Mouse (Mus musculus): ENCODE data around the gene Ntn3. TPM values are rescaled to one million over a fixed set of nuclear protein-coding genes. Genes with fewer than 3 reads are reported as not detected.

Ntn3 gene
- polyA plus RNA-seq, 1 experiment from 2014 or later, result 5.0 TPM

DNA sequence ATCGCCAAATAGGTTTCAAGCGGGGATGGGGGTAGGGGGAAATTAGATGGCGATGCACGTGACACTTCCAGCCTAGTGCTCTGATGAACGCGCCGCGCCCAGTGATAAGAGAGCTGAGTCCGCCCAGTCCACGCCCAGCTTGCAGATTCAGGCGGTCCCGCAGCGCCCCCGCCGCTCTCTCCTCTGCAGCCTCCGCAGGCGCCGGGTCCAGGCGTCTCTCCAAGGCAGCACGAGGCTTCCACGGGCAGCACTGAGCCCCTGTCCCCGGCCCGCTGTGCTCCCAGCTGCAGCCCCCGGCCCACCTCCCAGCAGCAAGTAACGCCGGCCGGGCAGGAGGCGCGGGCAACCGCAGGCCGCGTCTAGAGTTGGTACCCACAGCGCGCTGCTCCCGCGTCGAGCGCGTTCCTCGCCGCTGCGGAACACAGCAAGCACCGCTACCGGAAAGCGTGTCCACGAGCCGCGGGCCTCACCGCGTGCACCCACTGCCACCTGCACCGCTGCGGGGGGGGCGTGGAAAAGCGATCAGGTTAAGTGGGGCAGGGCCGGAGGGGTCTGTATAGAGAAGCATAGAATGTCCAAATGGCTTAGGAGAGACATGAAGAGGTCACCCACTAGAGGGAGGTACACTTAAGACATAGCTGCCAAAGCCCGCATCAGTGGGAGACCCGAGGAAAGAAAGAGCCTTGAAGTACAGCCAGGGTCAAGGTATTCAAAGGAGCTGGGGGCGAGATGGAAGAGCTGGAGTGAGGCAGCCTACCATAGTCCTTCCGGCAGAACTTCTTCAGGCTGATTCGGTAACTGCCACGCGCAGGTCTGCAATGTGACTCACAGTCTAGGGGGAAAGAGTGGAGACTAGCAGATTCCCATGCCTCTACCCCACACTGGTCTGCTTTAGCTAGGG lies 2.6 kb downstream of the Ntn3 start:
- peak; percentile 39; the same call in 1 of the 2 replicates for ATAC-seq (ENCODE audit: low read depth)
- peak overlapping the region; percentile 70 for H3K4me3 ChIP-seq (ENCODE audit: low read depth, low read length)

GRCm38 (mm10) chr17:24205908-24206361 lies 3.4 kb downstream of the Ntn3 start:
- no peaks in the 10 kb centered on the region for H3K36me3 ChIP-seq (ENCODE audit: control insufficient read depth, insufficient read depth, low read length)
- ATAC-seq (ENCODE audit: low read depth), result peak; percentile 19
- WGBS, result 3% methylated on average over 15 of the region's 15 CpGs

More for the DNA sequence above, 2.6 kb downstream of the Ntn3 start:
- Histone ChIP-seq H3K9me3 (ENCODE audit: control insufficient read depth, low read length) (no peaks in the 10 kb centered on the region), H3K4me2 (ENCODE audit: low read depth, low read length) (peak overlapping the region; percentile 92), H3K4me1 (ENCODE audit: control insufficient read depth, insufficient read depth, low read length) (peaks cover 63% of the 10 kb centered on the region), H3K36me3 (ENCODE audit: control insufficient read depth, insufficient read depth, low read length) (no peaks in the 10 kb centered on the region), H3K27me3 (ENCODE audit: control insufficient read depth, insufficient read depth, low read length) (0 out of 2 replicates have a peak, but pooled peaks cover 4% of the 10 kb centered on the region), H3K27ac (ENCODE audit: low read depth, low read length) (peak overlapping the region; percentile 72), H3K9ac (replicated peaks; ENCODE audit: low read depth, low read length) (peak overlapping the region; percentile 83)
- 4% methylated on average over 56 of the region's 62 CpGs for WGBS

GRCm38 (mm10) chr17:24205284-24205888 lies 3.9 kb downstream of the Ntn3 start, which contains the start of gene Tbc1d24:
Gene Tbc1d24 (minus strand): TSS chr17:24205562.
- Histone ChIP-seq H3K27me3 (ENCODE audit: control insufficient read depth, insufficient read depth, low read length) (0 out of 2 replicates have a peak, but pooled peaks cover 4% of the 10 kb centered on the region), H3K36me3 (ENCODE audit: control insufficient read depth, insufficient read depth, low read length) (no peaks in the 10 kb centered on the region), H3K9me3 (ENCODE audit: control insufficient read depth, low read length) (no peaks in the 10 kb centered on the region), H3K4me3 (ENCODE audit: low read depth, low read length) (peak within 1 kb of the TSS; percentile 70), H3K4me1 (ENCODE audit: control insufficient read depth, insufficient read depth, low read length) (peaks cover 55% of the 10 kb centered on the region), H3K9ac (replicated peaks; ENCODE audit: low read depth, low read length) (peak within 1 kb of the TSS; percentile 83), H3K4me2 (ENCODE audit: low read depth, low read length) (peak within 1 kb of the TSS; percentile 92), H3K27ac (ENCODE audit: low read depth, low read length) (peak within 1 kb of the TSS; percentile 72)
- ATAC-seq (ENCODE audit: low read depth), result peak; percentile 70
- WGBS, result under 1% methylated on average over 58 of the region's 65 CpGs

More at GRCm38 (mm10) chr17:24205908-24206361, 3.4 kb downstream of the Ntn3 start:
- H3K27me3 ChIP-seq (ENCODE audit: control insufficient read depth, insufficient read depth, low read length), result 0 out of 2 replicates have a peak, but pooled peaks cover 4% of the 10 kb centered on the region
- H3K9ac ChIP-seq (replicated peaks; ENCODE audit: low read depth, low read length), result peak overlapping the region; percentile 83
- H3K9me3 ChIP-seq (ENCODE audit: control insufficient read depth, low read length), result no peaks in the 10 kb centered on the region
- peak overlapping the region; percentile 72 for H3K27ac ChIP-seq (ENCODE audit: low read depth, low read length)
- peaks cover 56% of the 10 kb centered on the region for H3K4me1 ChIP-seq (ENCODE audit: control insufficient read depth, insufficient read depth, low read length)
- H3K4me3 ChIP-seq (ENCODE audit: low read depth, low read length), result peak overlapping the region; percentile 70
- peak overlapping the region; percentile 92 for H3K4me2 ChIP-seq (ENCODE audit: low read depth, low read length)

- H3K9ac ChIP-seq (replicated peaks; ENCODE audit: low read depth, low read length), result peak overlapping the region; percentile 83
- no peak for ATAC-seq (ENCODE audit: low read depth)
- 8% methylated on average over 7 of the region's 7 CpGs for WGBS
These were observed 4.5 kb downstream of the Ntn3 start for GRCm38 (mm10) chr17:24204846-24205245.

DNA sequence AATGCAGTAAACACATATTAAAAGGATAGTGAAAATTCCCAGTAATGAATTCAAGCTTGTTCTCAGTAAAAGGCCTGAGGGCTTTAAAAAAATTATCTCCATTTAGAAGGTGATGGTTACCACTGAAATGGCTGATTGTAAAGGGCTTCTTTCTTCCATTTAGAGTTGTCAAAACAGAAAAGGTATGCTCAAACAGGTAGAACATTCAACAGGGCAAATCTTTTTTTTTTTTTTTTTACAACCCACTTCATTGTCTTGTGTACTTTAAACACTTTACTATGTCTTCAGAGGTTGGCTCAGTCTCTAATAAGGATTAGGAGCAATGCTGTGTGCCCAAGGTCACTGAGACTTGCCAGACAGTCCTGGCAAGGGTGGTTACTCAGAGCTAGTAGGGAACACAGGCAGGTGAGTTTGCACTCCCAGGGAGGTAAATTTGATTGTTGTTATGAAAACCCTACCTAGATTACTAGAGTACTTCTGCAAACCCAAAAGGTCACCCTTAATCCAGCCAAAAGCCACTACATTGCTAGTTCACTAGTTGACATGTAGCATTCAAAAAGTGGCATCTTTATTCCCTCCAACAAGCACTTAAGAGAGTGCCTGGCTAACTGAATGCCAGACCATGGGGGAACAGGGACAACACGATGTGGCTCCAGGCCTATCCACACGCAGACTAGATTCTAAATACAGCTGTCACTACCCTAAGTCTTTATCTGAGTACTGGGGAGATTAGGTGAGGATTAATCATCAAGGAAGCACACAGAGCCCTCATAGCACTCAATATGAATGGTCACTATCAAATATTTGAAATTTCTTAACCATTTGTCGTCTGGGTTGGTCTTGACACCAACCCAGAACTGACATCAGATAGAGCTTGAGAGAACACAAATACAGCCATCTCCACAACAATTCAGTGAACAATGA lies 5.5 kb downstream of the Ntn3 start:
- no peaks in the 10 kb centered on the region for H3K36me3 ChIP-seq (ENCODE audit: control insufficient read depth, insufficient read depth, low read length)
- peaks cover 46% of the 10 kb centered on the region for H3K4me1 ChIP-seq (ENCODE audit: control insufficient read depth, insufficient read depth, low read length)
- 84% methylated on average over 3 of the region's 3 CpGs for WGBS
- ATAC-seq (ENCODE audit: low read depth), result no peak
- 0 out of 2 replicates have a peak, but pooled peaks cover 4% of the 10 kb centered on the region for H3K27me3 ChIP-seq (ENCODE audit: control insufficient read depth, insufficient read depth, low read length)
- H3K9me3 ChIP-seq (ENCODE audit: control insufficient read depth, low read length), result no peaks in the 10 kb centered on the region
- H3K27ac ChIP-seq (ENCODE audit: low read depth, low read length), result no peak overlapping the region
- peak overlapping the region; percentile 70; the same call in 1 of the 2 replicates for H3K4me3 ChIP-seq (ENCODE audit: low read depth, low read length)
- H3K4me2 ChIP-seq (ENCODE audit: low read depth, low read length), result peak overlapping the region; percentile 92
- peak overlapping the region; percentile 83 for H3K9ac ChIP-seq (replicated peaks; ENCODE audit: low read depth, low read length)

More at GRCm38 (mm10) chr17:24204846-24205245, 4.5 kb downstream of the Ntn3 start:
- Histone ChIP-seq H3K4me3 (ENCODE audit: low read depth, low read length) (peak overlapping the region; percentile 70), H3K4me1 (ENCODE audit: control insufficient read depth, insufficient read depth, low read length) (peaks cover 55% of the 10 kb centered on the region), H3K9me3 (ENCODE audit: control insufficient read depth, low read length) (no peaks in the 10 kb centered on the region), H3K27me3 (ENCODE audit: control insufficient read depth, insufficient read depth, low read length) (0 out of 2 replicates have a peak, but pooled peaks cover 4% of the 10 kb centered on the region), H3K36me3 (ENCODE audit: control insufficient read depth, insufficient read depth, low read length) (no peaks in the 10 kb centered on the region), H3K27ac (ENCODE audit: low read depth, low read length) (0 out of 2 replicates have a peak overlapping the region, but pooled peaks have one; percentile 10), H3K4me2 (ENCODE audit: low read depth, low read length) (peak overlapping the region; percentile 92)

DNA sequence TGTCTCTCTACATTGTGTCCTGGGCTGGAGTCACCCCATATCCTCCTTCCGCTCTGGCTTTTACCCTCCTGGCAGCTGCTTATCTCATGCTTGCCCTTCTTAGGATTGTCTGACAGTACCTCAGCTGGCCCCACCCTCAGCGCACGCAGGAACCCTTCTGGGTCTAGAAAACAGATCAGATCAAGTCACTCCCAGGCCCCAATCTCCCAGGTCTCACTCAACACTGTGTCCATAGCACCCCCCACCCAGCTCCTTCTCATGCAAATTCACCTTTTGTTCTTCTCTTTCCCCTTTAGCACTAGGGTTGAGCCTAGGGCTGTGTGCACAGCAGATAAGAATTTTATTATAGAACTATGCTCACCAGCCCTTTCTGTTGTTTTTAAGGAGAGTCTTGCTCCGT lies 6.3 kb downstream of the Ntn3 start:
- no peak for ATAC-seq (ENCODE audit: low read depth)
- 0 out of 2 replicates have a peak, but pooled peaks cover 4% of the 10 kb centered on the region for H3K27me3 ChIP-seq (ENCODE audit: control insufficient read depth, insufficient read depth, low read length)
- H3K4me1 ChIP-seq (ENCODE audit: control insufficient read depth, insufficient read depth, low read length), result peaks cover 38% of the 10 kb centered on the region
- H3K4me3 ChIP-seq (ENCODE audit: low read depth, low read length), result no peak overlapping the region
- H3K36me3 ChIP-seq (ENCODE audit: control insufficient read depth, insufficient read depth, low read length), result no peaks in the 10 kb centered on the region
- H3K9ac ChIP-seq (replicated peaks; ENCODE audit: low read depth, low read length), result no peak overlapping the region
- H3K9me3 ChIP-seq (ENCODE audit: control insufficient read depth, low read length), result no peaks in the 10 kb centered on the region
- no peak overlapping the region; the same call in 1 of the 2 replicates for H3K4me2 ChIP-seq (ENCODE audit: low read depth, low read length)
- 48% methylated on average over 4 of the region's 4 CpGs for WGBS
- no peak overlapping the region for H3K27ac ChIP-seq (ENCODE audit: low read depth, low read length)

- no peak overlapping the region for H3K27ac ChIP-seq (ENCODE audit: low read depth, low read length)
- no peak overlapping the region for H3K9ac ChIP-seq (replicated peaks; ENCODE audit: low read depth, low read length)
- no peaks in the 10 kb centered on the region for H3K36me3 ChIP-seq (ENCODE audit: control insufficient read depth, insufficient read depth, low read length)
- no peak overlapping the region for H3K4me3 ChIP-seq (ENCODE audit: low read depth, low read length)
- H3K9me3 ChIP-seq (ENCODE audit: control insufficient read depth, low read length), result no peaks in the 10 kb centered on the region
- no peak overlapping the region for H3K4me2 ChIP-seq (ENCODE audit: low read depth, low read length)
- 84% methylated on average over 4 of the region's 4 CpGs for WGBS
- H3K27me3 ChIP-seq (ENCODE audit: control insufficient read depth, insufficient read depth, low read length), result no peaks in the 10 kb centered on the region
- peaks cover 18% of the 10 kb centered on the region for H3K4me1 ChIP-seq (ENCODE audit: control insufficient read depth, insufficient read depth, low read length)
- no peak for ATAC-seq (ENCODE audit: low read depth)
These were observed 8.2 kb downstream of the Ntn3 start for GRCm38 (mm10) chr17:24201092-24201491.

DNA sequence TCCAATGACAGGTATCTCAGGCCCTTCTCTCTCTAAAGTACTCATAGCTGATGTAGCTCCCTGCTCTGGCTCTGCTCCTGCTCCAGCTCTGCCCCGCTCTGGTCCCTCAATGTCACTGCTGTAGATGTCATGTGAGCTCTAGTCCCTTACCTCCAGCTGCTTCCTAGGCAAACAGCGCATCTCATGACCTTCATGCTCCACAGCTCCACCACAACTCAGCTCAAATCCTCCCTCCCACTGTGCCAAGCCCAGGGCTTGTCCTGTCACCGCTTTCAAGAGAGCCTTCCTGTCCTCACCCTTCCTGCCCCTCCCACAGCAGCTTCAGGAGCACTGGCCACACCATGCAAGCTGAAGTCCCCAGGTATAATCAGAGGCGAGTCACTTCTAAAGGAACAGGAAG lies 9.6 kb downstream of the Ntn3 start:
- 68% methylated on average over 4 of the region's 4 CpGs for WGBS
- Histone ChIP-seq H3K27me3 (ENCODE audit: control insufficient read depth, insufficient read depth, low read length) (no peaks in the 10 kb centered on the region), H3K4me1 (ENCODE audit: control insufficient read depth, insufficient read depth, low read length) (peaks cover 13% of the 10 kb centered on the region), H3K27ac (ENCODE audit: low read depth, low read length) (no peak overlapping the region), H3K36me3 (ENCODE audit: control insufficient read depth, insufficient read depth, low read length) (no peaks in the 10 kb centered on the region), H3K4me2 (ENCODE audit: low read depth, low read length) (no peak overlapping the region), H3K9me3 (ENCODE audit: control insufficient read depth, low read length) (no peaks in the 10 kb centered on the region), H3K4me3 (ENCODE audit: low read depth, low read length) (no peak overlapping the region), H3K9ac (replicated peaks; ENCODE audit: low read depth, low read length) (no peak overlapping the region)
- no peak for ATAC-seq (ENCODE audit: low read depth)

Measured in neural tube, embryonic 14.5 days (tissue).